Mouse (Mus musculus) spleen, adult 2 months (tissue): ENCODE results near the gene Zc3h12c. TPM values are rescaled to one million over a fixed set of nuclear protein-coding genes. Genes with fewer than 3 reads are reported as not detected.
"Not testable (repeated sequence)": the region's sequence is repeated elsewhere in the genome, so short reads cannot be mapped to it uniquely, and the experiment has no call there.

Source experiments
- DNase-seq, 2 experiments: peaks; one replicate each; pipeline versions ENCODE4 v3.0.0 to v3.0.0-alpha.2; 2012 to 2021; ENCODE audit warnings: low spot score in 2 of 2, low read depth in 1 of 2
- H3K27ac ChIP-seq: fragments of 200-500 bp; 2 replicates; pipeline ENCODE4 v1.5.1; 2012; ENCODE audit warnings: low read length, inconsistent platforms; ENCODE audit not compliant: insufficient read depth
- H3K27me3 ChIP-seq: fragments of 200-500 bp; 2 replicates; pipeline ENCODE4 v1.6.1; 2012; ENCODE audit warnings: mild to moderate bottlenecking, moderate library complexity, low read length, inconsistent platforms; ENCODE audit not compliant: control insufficient read depth, insufficient read depth
- H3K36me3 ChIP-seq: fragments of 200-500 bp; 2 replicates; pipeline ENCODE4 v1.6.1; 2012; ENCODE audit warnings: mild to moderate bottlenecking, low read length, inconsistent platforms; ENCODE audit not compliant: control insufficient read depth, insufficient read depth
- H3K4me1 ChIP-seq: fragments of 200-500 bp; 2 replicates; pipeline ENCODE4 v1.6.1; 2011; ENCODE audit warnings: inconsistent platforms; ENCODE audit not compliant: control insufficient read depth, insufficient read depth, insufficient read length
- H3K4me3 ChIP-seq: fragments of 200-500 bp; 2 replicates; pipeline ENCODE4 v1.5.1; 2011; ENCODE audit warnings: mild to moderate bottlenecking, inconsistent platforms; ENCODE audit not compliant: insufficient read depth, insufficient read length; ENCODE audit errors: extremely low read depth
- CTCF ChIP-seq: fragments of 200-500 bp; IDR thresholded peaks from 2 replicates; pipeline ENCODE4 v1.5.1; 2011; ENCODE audit warnings: mild to moderate bottlenecking, inconsistent platforms; ENCODE audit not compliant: insufficient read depth, insufficient read length, insufficient replicate concordance; ENCODE audit errors: extremely low read depth
- POLR2A ChIP-seq: fragments of 200-500 bp; IDR thresholded peaks from 2 replicates; pipeline ENCODE4 v1.6.1; 2011; ENCODE audit warnings: low read depth, low read length, inconsistent platforms
- WGBS: fragments of 180-500 bp; shearing (Covaris S2); methylation state at CpG from one replicate; pipeline ENCODE4 v1.1.7; 2018; 5-methylcytosine and 5-hydroxymethylcytosine counted together
- polyA plus RNA-seq: library from polyadenylated mRNA; depleted of rRNA; stranded (reverse); fragments of >200 nt; gene quantifications from 2 replicates; pipeline ENCODE4 v1.2.3, GENCODE M21; 2012; rRNA removed

Zc3h12c gene
- polyA plus RNA-seq, 1 experiment = 1.4 TPM

DNA sequence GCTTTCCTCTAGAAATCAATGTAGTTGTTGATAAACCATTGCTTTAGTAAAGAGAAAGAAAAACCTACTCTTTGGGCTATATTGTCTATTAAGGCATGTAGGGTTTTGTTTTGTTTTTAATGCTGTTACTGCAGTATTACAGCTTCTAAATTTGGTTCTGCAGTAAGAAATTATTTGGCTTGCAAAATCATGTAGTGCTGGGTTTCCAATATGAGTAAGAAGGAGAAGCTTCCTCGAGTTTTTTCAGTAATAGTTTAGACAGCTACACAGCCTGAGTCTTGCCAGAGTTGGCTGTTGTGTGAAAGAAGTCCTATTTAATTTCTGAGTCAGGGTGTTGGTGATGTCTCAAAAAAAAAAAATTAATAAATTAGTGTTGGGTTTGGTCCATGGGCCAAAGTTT, 90.7 kb downstream of the Zc3h12c start:
- Histone ChIP-seq H3K27me3 (no peaks in the 10 kb centered on the region), H3K27ac (no peak overlapping the region), H3K4me1 (no peaks in the 10 kb centered on the region), H3K4me3 (no peak overlapping the region), H3K36me3 (peaks cover 26% of the 10 kb centered on the region)
- no peak for DNase-seq
- 82% methylated on average over 1 of the region's 1 CpGs for WGBS
- TF ChIP-seq CTCF (no peak), POLR2A (no peak)

GRCm38 (mm10) chr9:52076089-52076488, 92.3 kb downstream of the Zc3h12c start:
- H3K27me3 ChIP-seq = no peaks in the 10 kb centered on the region
- TF ChIP-seq POLR2A (no peak), CTCF (no peak)
- H3K36me3 ChIP-seq = peaks cover 30% of the 10 kb centered on the region
- no peak for DNase-seq
- no peak overlapping the region for H3K27ac ChIP-seq
- no peak overlapping the region for H3K4me3 ChIP-seq
- 89% methylated on average over 2 of the region's 2 CpGs for WGBS
- no peaks in the 10 kb centered on the region for H3K4me1 ChIP-seq

GRCm38 (mm10) chr9:52072202-52072601, 96.2 kb downstream of the Zc3h12c start:
- Histone ChIP-seq H3K27me3 (no peaks in the 10 kb centered on the region), H3K27ac (no peak overlapping the region), H3K36me3 (peaks cover 29% of the 10 kb centered on the region), H3K4me3 (no peak overlapping the region), H3K4me1 (no peaks in the 10 kb centered on the region)
- TF ChIP-seq POLR2A (no peak), CTCF (no peak)
- no peak for DNase-seq

DNA sequence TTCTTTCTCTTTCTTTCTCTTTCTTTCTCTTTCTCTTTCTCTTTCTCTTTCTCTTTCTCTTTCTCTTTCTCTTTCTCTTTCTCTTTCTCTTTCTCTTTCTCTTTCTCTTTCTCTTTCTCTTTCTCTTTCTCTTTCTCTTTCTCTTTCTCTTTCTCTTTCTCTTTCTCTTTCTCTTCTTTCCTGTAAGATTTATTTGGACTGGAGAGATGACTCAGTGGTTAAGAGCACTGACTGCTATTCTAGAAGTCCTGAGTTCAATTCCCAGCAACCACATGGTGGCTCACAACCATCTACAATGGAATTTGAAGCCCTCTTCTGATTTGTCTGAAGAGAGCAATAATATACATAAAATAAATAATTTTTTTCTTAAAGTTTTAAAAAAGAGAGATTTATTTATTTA, 97.0 kb downstream of the Zc3h12c start:
- not testable (repeated sequence) for H3K4me1 ChIP-seq, H3K27me3 ChIP-seq, H3K4me3 ChIP-seq, DNase-seq, H3K27ac ChIP-seq
- peaks cover 26% of the 10 kb centered on the region for H3K36me3 ChIP-seq

- H3K4me1 ChIP-seq = no peaks in the 10 kb centered on the region
- DNase-seq = no peak
- TF ChIP-seq POLR2A (no peak), CTCF (no peak)
- no peaks in the 10 kb centered on the region for H3K27me3 ChIP-seq
- H3K36me3 ChIP-seq = peaks cover 31% of the 10 kb centered on the region
- no peak overlapping the region for H3K27ac ChIP-seq
- H3K4me3 ChIP-seq = no peak overlapping the region
- WGBS = 96% methylated on average over 2 of the region's 2 CpGs
Observed at GRCm38 (mm10) chr9:52070052-52070451, 98.3 kb downstream of the Zc3h12c start.

Other genes with a start within 250 kb of the Zc3h12c start
- gene Fdx1, start 205.0 kb downstream of the Zc3h12c start, polyA plus RNA-seq = 15.0 and 21.8 TPM in 2 replicates
- 5.8 and 6.3 TPM in 2 replicates for gene Rdx, start 121.4 kb downstream of the Zc3h12c start, polyA plus RNA-seq